Mouse (Mus musculus) ovary, postnatal 14 days (tissue): ENCODE measurements around the gene Nup62.

Experiments
- DNase-seq: peaks from one replicate; pipeline ENCODE4 v3.0.0; 2022; ENCODE audit warnings: low spot score

Nup62 gene

DNA sequence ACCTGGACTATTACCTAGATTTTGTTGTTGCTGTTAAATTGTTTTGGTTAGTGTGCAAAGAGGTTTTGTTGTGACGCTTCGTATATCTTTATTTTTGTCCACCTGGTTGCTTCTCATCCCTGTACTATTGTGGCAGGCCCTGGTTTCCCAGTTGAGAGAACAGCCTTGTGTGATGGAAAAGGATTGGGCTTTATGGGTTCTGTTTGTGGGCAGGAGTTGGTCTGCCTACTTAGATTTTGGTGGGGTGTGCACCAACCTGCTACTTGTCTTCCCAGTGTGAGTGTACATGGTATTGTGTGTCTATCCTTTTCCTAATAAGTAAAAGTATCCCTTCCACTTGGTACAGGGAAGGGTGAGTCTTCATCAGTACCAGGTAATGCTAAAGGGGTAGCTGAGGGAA lies 3.5 kb downstream of the Nup62 start:
- no peak for DNase-seq

DNA sequence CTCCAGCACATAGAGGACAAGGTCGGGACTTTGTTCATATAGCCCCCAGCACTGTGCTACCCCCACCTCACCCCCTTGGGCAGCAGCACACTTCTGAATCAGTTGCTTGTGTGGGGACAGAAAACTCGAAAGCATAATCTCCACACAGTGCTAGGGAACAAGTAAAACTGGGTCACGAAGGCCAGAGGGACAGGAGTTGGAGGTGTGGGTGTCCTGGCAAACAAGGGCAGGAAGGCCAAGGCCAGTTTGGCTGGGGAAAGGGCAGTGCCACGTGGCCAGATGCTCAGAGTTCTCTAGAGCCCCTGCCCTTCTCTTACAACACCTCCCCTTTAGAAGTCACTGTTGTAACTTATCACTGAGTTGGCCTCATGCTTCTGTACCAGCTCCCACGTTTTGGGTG lies 4.0 kb downstream of the Nup62 start:
- no peak for DNase-seq

DNA sequence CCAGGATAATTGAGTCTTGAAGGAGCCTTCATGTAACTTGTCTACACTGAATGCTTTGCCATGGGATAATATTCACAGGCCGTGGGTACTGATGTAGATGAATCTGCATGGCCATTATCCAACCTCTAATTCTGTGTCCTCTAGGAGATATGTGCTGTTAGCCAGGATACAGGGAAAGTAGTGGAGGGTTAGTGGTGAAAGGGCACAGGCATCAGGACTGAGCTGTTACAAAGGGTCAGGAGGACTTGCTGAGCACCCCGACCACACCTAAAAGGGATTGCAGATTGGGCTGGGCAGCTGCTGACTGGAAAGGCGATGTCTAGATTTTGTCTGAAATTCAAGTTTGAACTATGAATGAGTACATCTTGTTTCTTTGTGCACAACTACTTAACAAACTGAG lies 4.6 kb downstream of the Nup62 start:
- DNase-seq, result no peak

DNA sequence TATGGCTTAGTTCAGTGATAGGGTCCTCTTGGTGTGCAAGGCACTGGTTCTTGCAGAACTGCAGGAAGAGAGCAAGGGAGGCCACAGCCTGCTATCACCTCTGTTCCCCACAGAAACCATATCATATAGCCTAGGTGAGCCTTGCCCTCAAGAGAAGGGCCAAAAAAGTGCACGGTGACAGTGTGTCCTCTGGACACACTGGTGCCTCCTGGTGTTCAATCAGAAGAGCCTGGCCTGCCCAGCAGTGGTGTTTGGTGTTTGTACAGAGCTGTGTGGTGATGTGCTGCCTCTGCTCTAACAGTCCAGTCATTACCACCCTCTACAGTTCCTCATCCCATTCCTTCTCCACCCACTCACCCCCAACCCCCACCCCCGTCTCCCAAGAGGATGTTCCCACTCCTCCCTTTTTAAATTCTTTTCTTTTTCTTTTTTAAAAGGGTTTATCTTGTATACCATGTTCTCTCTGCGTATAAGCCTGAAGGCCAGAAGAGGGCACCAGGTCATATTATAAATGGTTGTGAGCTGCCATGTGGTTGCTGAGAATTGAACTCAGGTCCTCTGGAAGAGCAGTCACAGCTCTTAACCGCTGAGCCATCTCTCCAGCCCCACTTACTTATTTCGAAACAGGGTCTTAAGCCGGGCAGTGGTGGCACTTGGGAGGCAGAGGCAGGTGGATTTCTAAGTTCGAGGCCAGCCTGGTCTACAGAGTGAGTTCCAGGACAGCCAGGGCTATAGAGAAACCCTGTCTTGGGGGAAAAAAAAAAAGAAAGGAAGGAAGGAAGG lies 6.0 kb downstream of the Nup62 start:
- DNase-seq, result no peak

DNA sequence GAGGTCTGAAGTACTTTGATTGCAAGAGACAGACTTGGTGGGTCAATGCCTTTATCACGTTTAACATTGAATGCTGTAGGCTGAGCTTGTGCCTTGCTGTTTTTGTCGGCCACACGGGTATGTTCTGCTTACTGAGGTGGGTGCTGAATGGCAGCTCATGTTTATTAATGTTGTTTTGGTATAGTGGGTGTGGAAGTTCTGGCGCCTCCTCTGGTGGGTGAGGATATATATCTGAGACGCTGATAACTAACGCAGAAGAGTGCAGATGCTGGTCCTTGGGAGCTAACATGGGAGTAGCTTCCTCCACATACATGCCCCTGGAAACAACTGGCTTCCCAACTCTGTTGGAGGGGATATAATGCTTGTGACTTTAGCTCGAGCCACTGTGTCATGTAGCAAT lies 7.5 kb downstream of the Nup62 start:
- no peak for DNase-seq

DNA sequence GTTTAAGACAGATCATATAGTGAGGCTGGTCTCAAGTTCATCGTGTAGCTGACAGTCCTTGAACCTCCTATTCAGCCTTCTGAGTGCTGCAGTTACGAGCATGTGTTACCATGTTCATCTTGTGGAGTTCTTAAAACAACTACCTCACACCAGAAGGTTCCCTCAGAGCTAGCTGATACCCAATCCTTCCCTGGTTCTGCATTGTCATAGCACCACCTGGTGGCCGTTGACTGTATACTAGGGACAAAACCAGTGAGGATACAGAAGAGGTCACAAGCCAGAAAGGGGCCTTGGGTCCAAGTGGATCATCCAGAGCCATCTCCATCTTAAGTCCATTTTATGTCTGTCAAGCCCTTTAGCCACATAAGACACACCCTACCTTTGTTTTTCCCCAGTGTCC lies 9.0 kb downstream of the Nup62 start:
- peak; percentile 70 for DNase-seq

DNA sequence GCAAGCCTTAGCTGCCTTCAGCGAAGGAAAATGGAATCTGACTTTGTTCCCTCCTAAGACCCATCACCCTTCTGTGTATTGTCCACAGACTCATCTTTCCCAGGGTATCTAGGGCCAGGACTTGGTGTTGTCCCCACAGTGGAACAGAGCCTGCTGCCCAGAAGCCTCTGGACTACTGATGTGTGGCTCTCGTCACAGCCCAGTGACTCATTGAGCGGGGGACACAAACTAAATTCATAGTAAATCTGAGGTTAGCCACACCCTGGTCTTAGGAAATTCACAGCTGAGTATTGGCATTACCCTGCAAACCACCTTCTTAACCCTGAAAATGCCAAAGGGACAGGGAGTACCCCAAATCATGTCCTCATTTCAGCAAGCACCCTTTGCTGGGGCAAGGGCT lies 10.9 kb downstream of the Nup62 start:
- no peak for DNase-seq

DNA sequence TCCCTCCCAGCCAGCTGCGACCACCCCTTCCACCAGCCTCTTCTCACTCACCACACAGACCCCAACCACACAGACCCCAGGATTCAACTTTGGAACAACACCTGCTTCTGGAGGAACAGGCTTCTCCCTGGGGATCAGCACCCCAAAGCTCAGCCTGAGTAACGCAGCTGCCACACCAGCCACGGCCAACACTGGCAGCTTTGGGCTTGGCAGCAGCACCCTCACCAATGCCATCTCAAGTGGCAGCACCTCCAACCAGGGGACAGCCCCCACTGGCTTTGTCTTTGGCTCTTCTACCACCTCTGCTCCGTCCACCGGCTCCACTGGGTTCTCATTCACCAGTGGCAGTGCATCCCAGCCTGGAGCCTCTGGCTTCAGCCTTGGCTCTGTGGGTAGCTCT lies 12.8 kb downstream of the Nup62 start:
- no peak for DNase-seq

DNA sequence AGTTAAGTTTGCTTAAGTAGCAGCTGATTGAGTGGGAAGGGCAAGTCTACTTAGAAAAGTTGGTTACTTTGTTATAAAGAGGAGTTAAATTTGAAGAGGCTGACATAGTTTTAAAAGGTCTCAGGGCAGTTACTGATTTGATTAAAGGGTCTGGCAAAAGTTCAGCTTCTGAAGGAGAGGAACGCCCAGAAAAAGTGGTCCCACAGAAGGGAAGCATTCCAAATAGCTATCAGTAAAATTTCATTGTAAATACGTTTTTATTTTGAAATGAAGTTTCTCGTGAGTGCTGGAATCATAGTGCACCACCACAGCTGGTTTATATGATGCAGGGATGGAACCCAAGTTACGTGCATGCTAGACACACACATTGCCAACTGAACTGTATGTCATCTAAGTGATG lies 16.9 kb downstream of the Nup62 start:
- no peak for DNase-seq

DNA sequence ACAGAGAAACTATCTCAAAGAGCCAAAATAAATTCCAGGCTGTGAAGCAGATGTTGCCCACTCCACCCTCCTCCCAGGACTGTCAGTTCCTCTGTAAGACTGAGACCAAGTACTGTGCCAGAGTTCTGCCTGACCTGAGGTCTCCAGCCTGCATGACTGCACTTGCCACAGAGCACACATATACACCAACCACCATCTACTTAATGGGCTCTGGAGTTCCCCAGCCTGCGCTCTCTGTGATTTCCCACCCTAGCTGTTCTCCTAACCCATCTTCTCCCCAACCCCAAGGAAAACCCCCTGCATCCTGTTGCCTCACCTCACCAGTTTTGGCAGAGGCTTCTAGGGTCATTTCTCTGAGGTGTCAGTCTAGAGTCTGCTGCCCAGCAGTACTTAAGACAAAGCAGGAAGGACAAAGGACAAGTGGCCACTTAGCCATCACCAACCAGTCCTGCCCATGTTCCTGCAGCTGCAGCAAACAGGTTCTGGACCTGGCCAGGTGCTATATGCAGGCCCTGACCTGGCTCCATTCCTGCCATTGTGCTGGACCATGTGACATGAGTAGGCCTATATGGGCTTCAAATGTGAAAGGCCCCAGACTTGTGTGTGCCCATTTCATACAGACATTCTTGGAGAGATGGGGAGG lies 19.6 kb downstream of the Nup62 start:
- DNase-seq, result no peak

DNA sequence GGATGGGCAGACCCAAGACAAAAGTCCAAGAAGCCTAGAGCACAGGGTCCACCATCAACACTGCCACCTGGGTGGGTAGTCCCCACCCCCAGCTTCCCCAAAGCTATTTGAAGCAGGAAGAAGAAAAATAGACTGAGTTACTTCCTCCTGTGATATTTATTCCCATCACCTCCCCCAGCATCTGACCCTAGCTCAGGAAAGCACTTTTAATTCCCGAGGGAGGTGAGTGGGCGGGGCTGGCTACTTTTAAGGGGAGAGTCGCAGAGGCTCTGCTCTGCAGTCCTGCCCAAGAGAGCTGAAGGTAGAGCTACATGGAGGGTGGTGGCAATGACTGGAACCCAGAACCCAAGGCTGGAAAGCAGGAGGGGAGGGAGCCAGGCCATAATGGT lies 20.1 kb downstream of the Nup62 start:
- DNase-seq, result no peak

DNA sequence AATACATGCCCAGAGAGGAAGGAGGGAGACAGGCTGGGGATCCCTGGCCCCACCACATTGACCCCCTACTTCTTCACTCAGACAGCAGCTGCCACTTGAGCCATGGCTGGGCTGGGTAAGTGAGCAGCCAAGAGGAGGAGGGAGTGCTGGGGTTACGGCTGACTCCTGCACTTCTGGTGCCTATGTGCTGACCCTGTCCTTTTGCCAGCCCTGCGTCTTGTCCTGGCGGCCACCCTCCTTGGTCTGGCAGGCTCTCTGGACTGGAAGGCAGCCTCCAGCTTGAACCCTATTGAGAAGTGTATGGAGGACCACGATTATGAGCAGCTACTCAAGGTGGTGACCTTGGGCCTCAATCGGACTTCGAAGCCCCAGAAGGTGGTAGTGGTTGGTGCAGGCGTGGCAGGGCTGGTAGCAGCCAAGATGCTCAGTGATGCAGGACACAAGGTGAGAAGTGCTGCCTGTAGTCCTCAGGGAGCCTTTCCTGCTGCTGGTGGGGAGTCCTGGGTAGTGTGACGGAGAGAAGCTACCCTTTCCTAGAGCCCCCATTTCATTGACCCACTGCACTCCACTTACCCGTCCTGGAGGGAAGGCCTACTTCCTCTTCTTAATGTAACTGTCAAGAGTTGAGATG lies 20.6 kb downstream of the Nup62 start:
- DNase-seq, result no peak

DNA sequence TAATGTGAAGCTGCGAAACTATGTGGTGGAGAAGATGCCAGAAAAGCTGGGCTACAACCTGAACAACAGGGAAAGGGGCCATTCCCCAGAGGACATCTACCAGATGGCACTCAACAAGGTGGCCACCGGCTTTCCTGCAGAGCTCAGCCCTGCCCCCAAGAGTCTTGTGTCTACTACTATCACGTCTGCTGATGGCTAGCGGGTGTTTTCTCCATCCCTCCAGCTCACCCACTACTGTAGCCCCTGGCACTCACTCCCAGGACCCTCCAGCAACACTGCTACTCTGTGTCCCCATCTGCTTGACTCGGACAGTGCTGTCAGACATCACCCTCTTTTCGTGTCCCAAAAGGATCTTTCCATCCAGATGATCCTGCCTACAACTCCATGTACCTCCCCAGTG lies 22.2 kb downstream of the Nup62 start:
- no peak for DNase-seq

DNA sequence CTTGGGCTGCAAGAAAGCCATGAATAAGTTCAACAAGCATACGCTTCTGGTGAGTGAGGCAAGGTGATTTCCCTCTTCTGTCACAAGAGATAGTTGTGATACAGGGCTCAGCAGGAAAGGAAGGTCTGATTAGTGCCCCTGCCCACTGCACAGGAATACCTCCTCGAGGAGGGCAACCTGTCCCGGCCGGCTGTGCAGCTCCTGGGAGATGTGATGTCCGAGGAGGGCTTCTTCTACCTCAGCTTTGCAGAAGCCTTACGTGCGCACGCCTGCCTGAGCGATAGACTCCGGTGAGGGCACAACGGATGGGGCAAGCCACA lies 23.2 kb downstream of the Nup62 start:
- DNase-seq, result no peak

DNA sequence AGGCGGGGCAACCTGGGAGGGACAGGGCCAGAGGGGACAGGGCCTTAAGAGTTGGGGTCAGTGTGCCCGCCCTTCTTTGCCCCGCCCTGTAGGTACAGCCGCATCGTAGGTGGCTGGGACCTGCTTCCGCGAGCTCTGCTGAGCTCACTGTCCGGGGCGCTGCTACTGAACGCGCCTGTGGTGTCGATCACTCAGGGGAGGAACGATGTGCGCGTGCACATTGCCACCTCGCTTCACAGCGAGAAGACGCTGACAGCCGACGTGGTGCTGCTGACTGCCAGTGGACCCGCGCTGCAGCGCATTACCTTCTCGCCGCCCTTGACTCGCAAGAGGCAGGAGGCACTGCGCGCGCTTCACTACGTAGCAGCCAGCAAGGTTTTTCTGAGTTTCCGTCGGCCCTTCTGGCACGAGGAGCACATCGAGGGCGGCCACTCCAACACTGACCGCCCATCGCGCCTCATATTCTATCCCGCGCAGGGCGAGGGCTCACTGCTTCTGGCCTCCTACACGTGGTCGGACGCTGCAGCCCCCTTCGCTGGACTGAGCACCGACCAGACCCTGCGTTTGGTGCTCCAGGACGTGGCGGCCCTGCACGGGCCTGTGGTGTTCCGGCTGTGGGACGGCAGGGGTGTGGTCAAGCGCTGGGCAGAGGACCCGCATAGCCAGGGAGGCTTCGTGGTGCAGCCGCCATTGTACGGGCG lies 23.8 kb downstream of the Nup62 start:
- DNase-seq, result no peak

DNA sequence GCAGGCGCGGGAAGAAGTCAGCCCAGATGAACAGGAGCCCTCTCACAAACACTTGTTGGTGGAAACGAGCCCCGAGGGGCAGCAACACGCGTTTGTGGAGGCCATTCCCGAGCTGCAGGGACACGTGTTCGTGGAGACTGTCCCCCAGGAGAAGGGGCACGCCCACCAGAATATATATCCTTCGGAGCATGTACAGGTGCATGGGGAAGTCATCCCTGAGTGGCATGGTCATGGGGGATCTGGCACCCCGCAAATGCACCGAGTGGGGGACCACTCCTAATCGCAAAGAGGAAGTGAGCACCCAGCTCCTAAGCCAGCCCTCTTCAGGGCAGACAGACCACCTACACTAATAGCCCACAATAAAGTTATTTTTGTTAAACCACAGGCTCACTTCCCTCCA lies 24.5 kb downstream of the Nup62 start:
- DNase-seq, result no peak

DNA sequence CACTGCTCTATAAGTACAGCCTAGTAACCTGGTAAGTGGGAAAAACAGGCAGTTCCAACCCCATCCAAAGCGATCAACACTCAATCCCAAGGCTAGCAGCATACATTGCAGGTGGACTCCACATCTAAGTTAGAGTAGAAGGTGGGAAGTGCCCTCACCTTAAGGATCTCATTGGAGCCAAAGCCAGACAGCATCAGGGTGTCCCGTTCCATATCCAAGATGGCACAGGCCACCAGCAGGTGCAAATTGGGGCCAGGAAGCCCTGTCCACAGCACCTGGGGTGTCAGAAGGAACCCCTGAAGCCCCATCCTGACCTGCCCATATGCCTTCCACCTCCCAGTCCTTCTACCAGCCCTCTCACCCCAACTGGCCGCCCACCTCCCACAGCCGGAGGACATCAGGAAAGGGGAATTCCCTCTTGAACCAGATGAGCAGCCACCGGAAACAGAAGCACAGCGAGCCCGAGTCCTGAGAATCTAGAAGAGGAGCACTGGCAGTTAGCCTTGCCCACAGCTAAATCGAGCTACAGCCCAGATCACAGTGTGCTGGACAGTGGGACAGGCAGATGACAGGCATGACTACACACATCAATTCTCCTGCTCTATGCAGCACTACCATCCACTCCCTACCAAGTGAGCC lies 26.1 kb downstream of the Nup62 start:
- DNase-seq, result no peak

DNA sequence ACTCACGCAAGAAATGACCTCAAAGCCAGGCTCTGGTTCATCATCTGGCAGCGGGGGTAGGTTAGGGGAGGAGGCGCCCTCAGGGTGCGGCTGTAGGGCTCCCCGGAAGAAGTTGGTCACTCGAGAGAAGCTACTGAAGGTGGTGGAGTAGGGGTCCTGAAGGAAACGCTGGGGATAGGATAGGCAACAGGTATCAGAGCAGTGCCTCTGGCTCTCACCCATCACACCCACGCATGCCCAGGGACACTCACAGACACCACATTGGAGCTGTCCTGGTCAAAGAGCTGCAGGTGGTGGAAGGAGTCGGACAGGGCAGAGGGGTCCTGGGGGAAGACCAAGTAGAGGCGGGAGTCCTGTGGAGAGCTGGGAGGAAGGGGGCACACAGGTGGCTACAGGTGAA lies 29.1 kb downstream of the Nup62 start:
- DNase-seq, result no peak

DNA sequence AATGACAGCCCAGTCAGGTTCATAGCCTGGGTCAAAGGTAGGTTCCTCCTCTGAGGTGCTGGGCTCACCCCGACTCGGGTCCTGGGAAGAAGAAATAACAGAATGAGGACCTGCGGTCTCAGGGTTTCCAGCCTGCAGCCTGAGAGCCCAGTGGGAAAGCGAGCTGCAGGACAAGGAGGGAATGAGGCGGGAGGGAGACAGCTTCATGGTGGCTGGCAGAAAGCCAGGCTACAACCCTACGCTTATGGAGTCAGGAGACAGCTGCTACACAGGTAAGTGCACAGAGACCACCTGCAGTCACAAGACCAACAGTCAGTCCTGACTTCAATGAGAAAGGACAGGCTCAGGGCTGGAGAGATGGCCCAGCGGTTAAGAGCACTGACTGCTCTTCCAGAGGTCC lies 30.9 kb downstream of the Nup62 start:
- DNase-seq, result no peak

DNA sequence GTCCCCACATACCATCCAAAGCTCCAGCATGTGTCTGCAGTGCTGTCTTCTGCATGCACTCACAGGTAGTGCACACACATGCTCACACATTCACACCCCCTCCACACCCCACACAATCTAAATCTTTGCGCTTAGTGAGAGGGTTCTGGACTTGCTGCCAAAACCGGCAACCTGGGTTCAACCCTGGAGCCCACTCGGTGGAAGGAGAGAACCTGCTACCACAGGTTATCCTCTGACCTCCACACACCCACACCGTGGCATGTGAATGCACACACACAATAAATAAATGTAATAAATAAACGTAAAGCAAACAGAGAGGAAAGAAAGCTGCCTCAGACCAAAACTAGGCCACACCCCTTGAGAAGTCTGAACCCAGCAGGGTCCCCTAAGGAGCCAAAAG lies 31.9 kb downstream of the Nup62 start:
- DNase-seq, result no peak

DNA sequence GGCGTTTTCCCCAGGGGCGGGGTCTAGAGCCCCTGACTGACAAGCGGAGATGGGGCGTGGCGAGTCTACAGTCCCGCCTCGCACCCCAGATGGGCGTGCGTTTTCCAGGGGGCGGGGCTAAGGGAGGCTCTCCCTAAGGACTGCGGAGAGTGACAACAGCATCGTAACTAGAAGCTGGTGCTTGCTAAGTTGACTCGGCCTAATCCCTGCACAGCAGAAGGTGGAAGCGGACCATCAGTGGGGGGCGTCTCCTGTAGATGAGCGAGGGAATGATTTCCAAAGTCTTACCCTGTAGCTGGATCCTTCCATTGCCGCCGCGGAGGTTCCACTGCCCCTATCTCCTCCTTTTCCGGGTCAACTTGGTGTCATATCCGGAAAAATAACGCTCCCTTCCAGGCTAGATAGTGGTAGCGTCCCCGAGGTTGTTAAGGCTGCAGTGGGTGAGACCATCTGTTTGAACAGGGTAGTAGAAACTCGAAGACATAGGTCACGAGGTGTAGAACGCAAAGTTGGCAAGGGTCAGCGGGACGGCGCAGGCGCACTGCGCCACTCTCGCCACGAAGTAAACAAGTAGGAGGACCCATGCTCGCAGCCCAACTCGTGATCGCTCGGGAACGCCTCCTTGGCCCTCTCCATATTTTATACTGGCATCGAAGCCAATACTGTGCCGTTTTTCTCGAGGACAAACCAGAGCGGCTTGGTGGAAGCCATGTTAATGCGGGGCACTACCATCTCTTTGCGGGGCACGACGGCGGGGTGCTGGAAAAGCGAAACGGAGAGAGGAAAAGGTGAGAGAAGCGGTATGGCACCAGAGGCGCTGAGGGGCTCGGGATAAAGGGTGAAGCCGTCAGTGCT lies 32.9 kb downstream of the Nup62 start, which contains the start of the genes Akt1s1 and Tbc1d17:
Gene Akt1s1 (plus strand): TSS at position 431 of the 855 bp plus-strand sequence.
Gene Tbc1d17 (minus strand): TSS at position 519 of the 855 bp plus-strand sequence.
- DNase-seq, result peak; percentile 96
